Mouse (Mus musculus): ENCODE results near the gene Pdlim4. TPM values are rescaled to one million over a fixed set of nuclear protein-coding genes. Genes with fewer than 3 reads are reported as not detected.
"Not testable (repeated sequence)": the region's sequence is repeated elsewhere in the genome, so short reads cannot be mapped to it uniquely, and the experiment has no call there.

The Pdlim4 gene
- total RNA-seq, 2 experiments from 2014 or later = 29.4 to 37.1 TPM

GRCm38 (mm10) chr11:54065106-54065914 is 3.5 kb downstream of the Pdlim4 start:
- DNase-seq = peak in 1 of 2 experiments; percentile 31
- intact Hi-C loops (cut with DNase I) = no loop called here

GRCm38 (mm10) chr11:54064412-54064978 is 4.3 kb downstream of the Pdlim4 start:
- DNase-seq = no peak
- intact Hi-C loops (cut with DNase I) = no loop called here

DNA sequence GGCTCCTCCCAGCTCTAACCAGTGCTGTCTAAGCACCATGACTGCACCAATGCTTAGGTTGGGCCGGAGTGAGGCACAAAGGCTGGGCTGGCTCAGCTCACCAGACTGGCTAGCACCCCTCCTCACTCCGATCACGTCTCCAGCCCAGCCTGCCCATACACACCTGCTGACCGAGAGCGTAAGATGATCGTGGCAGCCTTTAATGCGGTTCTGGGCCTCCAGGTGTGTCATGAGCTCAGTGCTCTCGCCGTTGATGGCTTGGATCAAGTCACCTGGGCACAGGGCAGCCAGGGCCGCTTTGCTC is 5.4 kb downstream of the Pdlim4 start:
- intact Hi-C loops (cut with DNase I) = no loop called here
- no peak for DNase-seq

- intact Hi-C loops (cut with DNase I) = no loop called here
- DNase-seq = no peak
Observed at GRCm38 (mm10) chr11:54062753-54063471, 5.9 kb downstream of the Pdlim4 start.

DNA sequence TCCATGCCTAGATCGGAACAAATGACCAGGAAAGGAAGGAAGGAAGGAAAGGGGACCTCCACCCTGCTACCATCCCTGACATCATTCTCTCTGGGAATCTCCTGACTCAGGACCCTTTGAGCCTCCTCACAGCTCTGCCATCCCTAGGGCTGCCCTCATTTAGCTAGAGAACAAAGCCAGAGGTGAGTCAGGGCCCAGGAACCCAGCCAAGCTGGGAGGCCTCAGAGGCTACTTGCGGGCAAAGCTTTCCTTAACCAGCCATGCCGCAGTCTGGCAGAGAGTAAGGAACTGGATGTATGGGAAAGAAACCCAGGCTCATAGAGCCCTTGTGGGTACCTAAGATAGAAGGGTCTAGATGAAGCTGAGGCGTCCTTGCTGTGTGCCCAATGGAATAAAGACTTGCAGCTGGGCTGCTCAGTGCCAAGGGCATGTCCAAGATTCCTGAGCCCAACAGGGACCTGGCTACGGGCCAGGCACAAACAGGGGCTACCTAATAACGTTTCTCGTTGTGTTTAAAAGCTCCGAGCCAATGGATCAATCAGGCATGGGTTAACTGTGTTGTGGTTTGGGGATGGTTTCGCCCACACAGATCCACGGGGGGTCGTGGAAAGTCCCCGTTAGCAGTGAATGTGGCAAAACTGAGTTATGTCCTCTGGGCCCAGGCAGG is 6.6 kb downstream of the Pdlim4 start:
- intact Hi-C loops (cut with DNase I) = no loop called here
- DNase-seq = peak; percentile 61 to 69

- intact Hi-C loops (cut with DNase I) = no loop called here
- peak; percentile 45 to 53 for DNase-seq
Observed at GRCm38 (mm10) chr11:54060316-54060715, 8.5 kb downstream of the Pdlim4 start.

DNA sequence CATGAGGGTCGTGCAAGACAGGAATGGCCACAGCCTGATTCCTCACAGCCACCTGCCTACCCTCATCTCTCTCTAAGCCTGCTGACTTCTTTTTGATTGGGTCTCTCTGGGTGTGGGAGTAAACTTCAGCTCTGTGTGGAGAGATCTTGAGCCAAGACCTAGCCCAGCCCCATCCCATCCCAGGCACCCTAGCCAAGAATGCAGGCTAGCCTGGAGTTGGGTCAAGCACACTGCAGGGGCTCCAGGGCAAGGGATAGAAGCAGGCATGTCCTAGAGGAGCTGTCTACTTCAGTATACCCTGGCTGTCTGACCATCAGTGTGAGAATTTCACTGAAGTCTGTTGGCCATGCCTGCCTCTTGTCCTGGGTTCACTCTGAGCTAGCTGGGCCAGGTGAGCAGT is 9.3 kb downstream of the Pdlim4 start:
- no peak for DNase-seq
- intact Hi-C loops (cut with DNase I) = no loop called here

GRCm38 (mm10) chr11:54058643-54059042 is 10.2 kb downstream of the Pdlim4 start:
- intact Hi-C loops (cut with DNase I) = no loop called here
- peak in 1 of 2 experiments; percentile 22 for DNase-seq

DNA sequence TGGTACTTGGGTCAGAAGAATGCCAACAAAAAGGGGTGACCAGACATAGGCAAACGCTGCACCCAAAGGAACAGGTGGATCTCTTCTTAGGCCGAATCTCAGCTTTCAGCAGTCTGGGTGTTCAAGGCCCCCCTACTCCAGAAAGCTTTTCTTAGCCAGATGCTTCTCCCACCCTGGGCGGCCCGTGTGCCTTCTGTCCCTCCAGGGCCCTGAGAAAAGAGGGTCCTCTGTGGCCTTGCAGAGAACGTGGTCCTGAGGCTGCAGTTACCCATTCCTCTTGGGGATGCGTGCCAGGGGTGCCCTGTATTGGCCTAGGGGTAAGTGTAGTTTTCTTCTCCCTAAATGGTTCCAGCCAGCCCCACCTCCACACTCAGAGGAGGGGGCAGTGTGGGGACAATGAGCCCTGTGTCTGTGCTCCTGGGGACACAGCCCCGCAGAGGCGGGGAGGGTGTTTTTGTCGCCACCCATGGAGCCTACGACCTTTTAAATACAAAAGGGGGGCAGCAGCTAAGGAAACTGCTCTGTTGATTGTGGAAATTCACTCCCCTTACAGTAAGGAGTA is 10.7 kb downstream of the Pdlim4 start:
- intact Hi-C loops (cut with DNase I) = no loop called here
- no peak for DNase-seq

DNA sequence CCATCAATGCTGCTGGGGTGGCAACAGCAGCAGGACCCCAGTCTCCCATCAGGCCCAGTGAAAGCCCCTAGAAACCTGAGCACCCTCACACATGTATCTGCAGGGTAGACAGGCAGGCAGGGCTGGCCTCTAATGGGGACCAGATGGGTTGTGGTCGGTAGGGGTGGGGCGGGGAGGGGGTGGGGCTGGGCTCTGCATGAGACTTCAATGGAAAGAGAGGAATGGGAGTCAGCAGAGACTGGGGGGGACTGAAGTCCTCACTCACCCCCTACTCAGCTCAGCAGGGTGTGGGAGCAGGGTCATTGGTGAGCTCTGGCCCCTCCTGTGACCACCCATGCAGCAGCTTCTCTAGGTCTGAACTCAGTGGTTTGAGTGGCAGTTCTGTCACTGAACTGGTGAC is 11.4 kb downstream of the Pdlim4 start:
- DNase-seq = no peak
- intact Hi-C loops (cut with DNase I) = no loop called here

GRCm38 (mm10) chr11:54056132-54056531 is 12.7 kb downstream of the Pdlim4 start:
- intact Hi-C loops (cut with DNase I) = no loop called here
- no peak for DNase-seq

GRCm38 (mm10) chr11:54054257-54054656 is 14.6 kb downstream of the Pdlim4 start:
- DNase-seq = peak in 1 of 2 experiments; percentile 51
- intact Hi-C loops (cut with DNase I) = loop anchor here (1.0 to 2.0 kb wide), 3 partner anchors 35 to 123 kb away; no protein-coding TSS in a partner anchor

- intact Hi-C loops (cut with DNase I) = no loop called here
- DNase-seq = no peak
Observed at GRCm38 (mm10) chr11:54053090-54053489, 15.7 kb downstream of the Pdlim4 start.

DNA sequence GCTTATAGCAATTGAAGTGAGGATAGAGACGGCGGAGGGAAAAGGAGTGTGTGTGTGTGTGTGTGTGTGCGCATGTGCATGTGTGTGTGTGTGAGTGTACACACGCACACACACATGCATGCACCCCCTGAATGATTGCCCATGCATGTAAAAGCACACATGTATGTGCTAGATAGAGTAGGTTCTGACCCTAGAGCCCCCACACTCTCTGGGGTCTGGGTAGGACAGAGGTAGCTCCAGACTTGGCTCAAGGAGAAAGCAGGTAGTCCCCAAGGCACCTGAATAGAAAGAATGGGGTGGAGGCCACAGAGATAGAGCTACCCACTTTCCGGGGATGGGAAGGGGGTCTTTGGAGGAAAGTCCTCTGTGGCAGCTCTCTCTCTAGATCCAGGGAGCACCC is 16.7 kb downstream of the Pdlim4 start:
- intact Hi-C loops (cut with DNase I) = no loop called here

GRCm38 (mm10) chr11:54051161-54051560 is 17.7 kb downstream of the Pdlim4 start:
- intact Hi-C loops (cut with DNase I) = no loop called here
- DNase-seq = no peak

More for the DNA sequence above, 16.7 kb downstream of the Pdlim4 start:
- DNase-seq = no peak

DNA sequence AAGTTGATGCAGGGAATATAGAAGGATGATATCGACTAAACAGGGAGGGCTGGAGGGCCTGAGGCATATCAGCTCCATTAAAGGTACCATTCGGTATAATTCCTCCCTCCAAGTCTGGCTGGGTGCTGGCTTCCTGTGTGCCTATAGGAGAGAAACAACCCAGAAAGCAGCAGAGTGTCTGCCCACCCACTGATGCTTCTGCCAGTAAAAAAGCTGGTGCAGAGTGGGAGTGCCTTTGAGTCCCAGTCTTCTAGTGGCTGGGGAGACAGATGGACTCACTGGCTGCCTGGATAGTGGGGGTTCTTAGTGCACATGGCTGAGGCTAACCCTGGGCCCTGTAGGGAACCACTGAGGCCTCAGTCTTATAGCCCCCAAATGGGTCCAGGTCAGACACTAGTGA is 18.6 kb downstream of the Pdlim4 start:
- no peak for DNase-seq
- intact Hi-C loops (cut with DNase I) = no loop called here

GRCm38 (mm10) chr11:54040676-54041075 is 28.1 kb downstream of the Pdlim4 start:
- intact Hi-C loops (cut with DNase I) = no loop called here
- no peak for DNase-seq

DNA sequence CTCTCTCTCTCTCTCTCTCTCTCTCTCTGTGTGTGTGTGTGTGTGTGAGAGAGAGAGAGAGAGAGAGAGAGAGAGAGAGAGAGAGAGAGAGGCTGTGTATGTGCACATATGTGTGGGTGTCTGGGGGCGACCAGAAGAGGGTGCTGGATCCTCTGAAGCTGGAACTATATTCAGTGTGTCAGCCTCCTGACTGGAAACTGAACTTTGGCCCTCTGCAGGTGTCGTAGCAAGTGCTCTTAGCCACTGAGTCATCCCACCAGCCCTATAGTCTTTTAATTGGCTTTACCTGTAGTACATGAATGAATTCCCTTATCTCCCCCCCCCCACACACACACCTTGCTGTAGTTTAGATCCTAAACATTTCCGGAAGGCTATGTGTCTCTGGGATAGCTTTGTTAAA is 35.9 kb downstream of the Pdlim4 start:
- intact Hi-C loops (cut with DNase I); DNase-seq: not testable (repeated sequence)

GRCm38 (mm10) chr11:54028997-54029396 is 39.8 kb downstream of the Pdlim4 start:
- DNase-seq = no peak
- intact Hi-C loops (cut with DNase I) = loop anchor here (2.0 kb wide), 1 partner anchor 26 kb away; no protein-coding TSS in a partner anchor

GRCm38 (mm10) chr11:54028044-54028951 is 40.5 kb downstream of the Pdlim4 start, which contains the start of gene Slc22a4:
Slc22a4 (minus strand) TSS chr11:54028090.
- peak; percentile 78 to 80 for DNase-seq
- intact Hi-C loops (cut with DNase I) = loop anchor here (2.0 kb wide), 1 partner anchor 25 kb away; no protein-coding TSS in a partner anchor

All from heart, postnatal 36 days (tissue).